Mouse (Mus musculus) megakaryocyte, adult 5-6 weeks (primary cell): ENCODE data around the gene Rbx1. TPM values are rescaled to one million over a fixed set of nuclear protein-coding genes. Genes with fewer than 3 reads are reported as not detected.

Source experiments
- ATAC-seq: 2 replicates; pipeline ENCODE4 v1.8.0; 2016; ENCODE audit warnings: mild to moderate bottlenecking, inconsistent platforms; ENCODE audit not compliant: poor library complexity, severe bottlenecking
- total RNA-seq, 2 experiments: library from RNA; stranded (forward) in 1 of 2; stranded (reverse) in 1 of 2; fragments of 153-499, 151-499 nt in 1 of 2; fragments of 221-1000, 200-1000 nt in 1 of 2; gene quantifications; 2 replicates each; pipeline versions ENCODE4 v1.2.3 to v1.2.4; 2015 to 2017

Gene Rbx1
- total RNA-seq, 2 experiments from 2014 or later = 176 to 189 TPM

DNA sequence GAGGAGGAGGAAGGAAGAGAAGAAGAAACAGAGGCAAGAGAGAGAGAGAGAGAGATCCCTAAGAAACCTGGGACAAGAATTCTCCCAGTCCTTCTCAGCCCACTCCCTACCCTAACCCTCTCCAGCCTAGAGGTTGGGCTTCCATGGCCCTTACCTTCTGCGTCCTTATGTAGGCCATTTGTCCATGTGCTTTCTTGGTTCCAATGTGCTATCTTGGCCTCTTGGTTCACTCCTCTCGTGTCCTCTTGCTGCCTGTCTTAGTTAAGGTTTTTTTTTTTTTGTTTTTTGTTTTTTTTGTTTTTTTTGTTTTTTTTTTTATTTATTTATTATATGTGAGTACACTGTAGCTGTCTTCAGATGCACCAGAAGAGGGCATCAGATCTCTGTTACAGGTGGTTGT, 16.9 kb downstream of the Rbx1 start:
- no peak for ATAC-seq

DNA sequence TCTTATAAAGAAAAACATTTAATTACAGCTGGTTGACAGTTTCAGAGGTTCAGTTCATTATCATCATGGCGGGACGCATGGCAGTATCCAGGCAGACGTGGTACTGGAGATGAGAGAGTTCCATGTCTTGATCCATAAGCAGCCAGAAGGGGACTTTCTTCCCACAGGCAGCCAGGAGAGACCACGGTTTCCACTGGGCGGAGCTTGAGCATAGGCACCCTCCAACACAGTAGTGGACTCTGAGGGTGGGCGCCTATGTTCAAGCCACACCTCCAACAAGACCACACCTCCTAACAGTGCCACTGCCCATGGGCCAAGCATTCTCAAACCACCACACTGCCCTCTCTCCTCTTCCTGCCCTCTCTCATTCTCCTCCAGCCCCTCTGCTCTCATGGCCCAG, 17.6 kb downstream of the Rbx1 start:
- no peak for ATAC-seq

- peak; percentile 65 for ATAC-seq
Measured at GRCm38 (mm10) chr15:81485483-81485882, 19.4 kb downstream of the Rbx1 start.

DNA sequence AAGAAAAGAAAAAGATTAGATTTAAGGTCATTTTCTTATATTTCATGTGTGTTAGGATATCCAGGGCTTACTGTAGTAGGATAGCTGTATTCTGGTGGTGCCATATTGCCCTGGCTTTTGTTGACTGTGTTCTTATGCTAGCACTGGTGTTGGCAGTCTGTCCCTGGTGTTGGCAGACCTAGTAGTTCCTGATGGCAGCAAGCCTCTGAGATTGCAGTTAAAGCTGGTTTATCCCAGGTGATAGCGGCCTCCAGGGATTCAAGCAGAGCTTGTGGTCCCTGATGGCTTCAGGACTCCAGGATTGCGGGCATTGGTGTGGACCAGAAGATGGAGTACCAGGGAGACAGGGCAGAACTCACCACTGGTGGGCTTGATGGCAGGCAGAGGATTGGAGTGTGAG, 37.4 kb downstream of the Rbx1 start:
- no peak for ATAC-seq

DNA sequence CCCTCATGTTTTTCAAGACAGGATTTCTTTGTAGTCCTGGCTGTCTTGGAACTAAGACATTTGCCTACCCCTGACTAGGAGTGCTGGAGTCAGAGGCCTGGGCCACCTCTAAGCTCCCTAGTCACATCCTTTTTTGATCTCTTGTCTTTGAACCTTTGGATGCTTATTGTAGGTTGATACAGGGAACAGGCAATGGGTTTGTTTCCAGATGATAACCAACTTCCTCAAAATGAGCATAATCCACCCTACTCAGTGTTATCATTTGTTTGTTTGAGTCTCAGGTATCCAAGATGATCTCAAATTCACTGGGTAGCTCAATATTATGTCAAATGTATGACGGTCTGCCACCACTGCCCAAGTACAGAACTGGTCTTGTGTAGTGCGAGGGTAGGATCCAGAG, 37.9 kb downstream of the Rbx1 start:
- ATAC-seq = no peak

DNA sequence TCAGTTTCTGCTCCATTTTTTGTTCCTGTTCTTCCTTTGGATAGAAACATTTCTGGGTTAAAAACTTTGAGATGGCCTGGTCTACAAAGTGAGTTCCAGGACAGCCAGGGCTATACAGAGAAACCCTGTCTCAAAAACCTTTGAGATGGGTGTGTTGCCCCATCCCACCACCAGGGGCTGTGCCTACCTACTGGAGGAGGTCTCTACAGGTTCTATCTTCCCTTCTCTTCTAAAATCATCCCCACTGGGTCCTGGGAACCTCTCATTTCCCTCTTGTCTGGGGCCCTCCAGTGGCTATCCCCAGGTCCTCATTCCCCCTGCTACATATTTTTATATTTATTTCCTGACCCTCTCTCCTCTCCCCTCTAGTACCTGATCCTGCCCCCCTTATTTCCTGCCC, 41.1 kb downstream of the Rbx1 start:
- peak; percentile 78 for ATAC-seq

DNA sequence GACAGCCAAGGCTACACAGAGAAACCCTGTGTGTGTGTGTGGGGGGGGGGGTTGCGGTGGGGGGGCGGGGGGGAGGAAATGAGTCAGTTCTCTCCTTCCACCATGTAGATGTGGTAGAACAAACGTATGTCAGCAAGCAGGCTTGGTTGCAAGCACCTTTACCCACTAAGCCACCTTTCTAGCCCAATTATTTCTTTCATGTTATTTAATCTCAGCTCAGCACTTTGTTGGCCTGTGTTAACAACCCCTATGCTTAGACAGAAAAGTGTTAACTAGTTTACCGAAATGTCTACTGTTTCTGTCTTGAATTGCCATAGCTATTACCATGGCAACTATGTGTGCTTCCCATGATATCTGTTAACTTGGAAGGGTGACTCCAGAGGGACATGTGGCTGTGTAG, 44.5 kb downstream of the Rbx1 start:
- no peak for ATAC-seq

DNA sequence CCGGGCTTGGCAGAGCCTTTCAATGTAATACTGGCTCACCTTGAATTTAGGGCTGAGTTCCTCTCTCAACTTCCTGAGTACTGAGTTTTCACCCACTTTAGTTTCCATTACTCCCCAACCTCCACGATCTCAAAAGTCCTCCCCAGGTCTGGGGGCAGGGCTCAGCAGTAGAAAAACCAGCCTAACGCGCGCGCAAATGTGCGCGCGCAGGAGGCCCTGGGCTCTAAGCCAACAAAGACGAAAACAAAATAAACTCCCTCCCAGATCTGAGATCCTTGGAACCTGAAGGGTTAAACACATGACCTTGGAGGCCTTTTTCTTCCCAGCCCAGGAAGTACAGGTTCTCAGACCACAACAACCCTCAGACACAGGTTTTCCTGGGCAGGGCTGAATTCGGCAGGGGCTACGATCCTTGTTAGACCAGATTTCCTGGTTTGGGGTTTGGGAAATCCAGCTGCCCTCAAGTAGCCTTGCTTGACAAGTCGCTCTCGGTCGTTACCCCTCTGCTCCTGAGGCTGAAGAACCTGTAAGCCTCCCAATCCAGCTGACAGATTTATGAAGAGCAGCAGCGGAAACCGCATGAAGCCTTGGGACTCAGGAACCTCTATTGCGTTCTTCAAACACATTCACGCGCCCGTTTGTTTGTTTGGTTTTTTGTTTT, 45.6 kb downstream of the Rbx1 start:
- peak; percentile 29 for ATAC-seq

GRCm38 (mm10) chr15:81514111-81514971, 48.2 kb downstream of the Rbx1 start:
- ATAC-seq = peak; percentile 97

DNA sequence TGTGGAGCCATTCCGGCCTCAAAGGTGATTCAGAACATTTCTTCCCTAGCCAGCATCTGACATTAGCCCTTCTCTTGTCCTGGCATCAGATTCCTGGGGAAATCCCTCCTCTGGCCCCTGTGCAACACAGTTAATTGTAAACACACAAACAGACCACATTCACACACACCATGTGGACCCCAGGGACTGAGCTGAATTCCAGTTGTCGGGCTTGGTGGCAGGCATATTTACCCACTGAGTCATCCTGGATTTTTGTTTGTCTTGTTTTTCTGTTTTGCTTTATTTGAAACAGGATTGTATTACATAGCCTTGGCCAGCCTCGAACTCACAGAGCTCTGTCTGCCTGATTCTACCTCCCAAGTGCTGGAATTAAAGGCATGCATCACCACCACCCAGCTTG, 49.1 kb downstream of the Rbx1 start:
- ATAC-seq = no peak

DNA sequence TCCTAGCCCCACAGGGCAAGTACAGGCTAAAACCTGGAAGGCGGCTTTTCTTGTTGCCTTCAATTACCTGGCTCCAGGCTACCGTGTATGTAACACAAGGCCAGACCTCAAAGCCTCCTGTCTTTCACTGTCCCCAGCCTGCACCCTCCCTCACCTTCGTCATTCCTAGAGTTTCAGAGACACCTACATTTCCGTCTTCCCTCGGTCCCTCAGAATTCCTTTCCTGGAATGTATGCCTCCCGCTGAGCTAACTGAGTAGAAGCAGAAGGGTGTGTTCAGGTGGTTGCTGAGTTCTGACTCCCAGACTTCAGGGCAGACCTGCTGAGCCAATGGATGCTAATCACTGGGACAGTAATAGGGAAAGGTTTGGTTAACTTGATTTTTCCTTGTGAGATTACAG, 51.9 kb downstream of the Rbx1 start:
- no peak for ATAC-seq

DNA sequence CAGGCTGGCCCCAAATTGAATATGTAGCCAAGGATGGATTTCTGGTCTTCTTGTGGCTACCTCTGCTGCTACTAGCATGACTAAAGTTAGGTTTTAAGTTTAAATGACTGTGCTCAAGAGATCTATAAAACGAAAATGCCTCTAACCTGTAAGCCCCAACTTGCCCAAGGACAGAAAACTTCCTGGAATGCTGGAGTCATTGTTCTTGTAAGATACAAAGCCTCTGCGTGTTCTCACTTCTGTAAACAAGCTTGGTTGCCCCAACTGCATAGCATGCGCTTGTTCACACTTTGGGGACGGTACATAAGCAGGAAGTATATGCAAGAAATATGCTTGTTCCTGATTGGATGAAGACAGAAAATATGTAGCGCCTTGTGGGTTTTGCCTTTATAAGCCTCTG, 52.7 kb downstream of the Rbx1 start:
- ATAC-seq = no peak

DNA sequence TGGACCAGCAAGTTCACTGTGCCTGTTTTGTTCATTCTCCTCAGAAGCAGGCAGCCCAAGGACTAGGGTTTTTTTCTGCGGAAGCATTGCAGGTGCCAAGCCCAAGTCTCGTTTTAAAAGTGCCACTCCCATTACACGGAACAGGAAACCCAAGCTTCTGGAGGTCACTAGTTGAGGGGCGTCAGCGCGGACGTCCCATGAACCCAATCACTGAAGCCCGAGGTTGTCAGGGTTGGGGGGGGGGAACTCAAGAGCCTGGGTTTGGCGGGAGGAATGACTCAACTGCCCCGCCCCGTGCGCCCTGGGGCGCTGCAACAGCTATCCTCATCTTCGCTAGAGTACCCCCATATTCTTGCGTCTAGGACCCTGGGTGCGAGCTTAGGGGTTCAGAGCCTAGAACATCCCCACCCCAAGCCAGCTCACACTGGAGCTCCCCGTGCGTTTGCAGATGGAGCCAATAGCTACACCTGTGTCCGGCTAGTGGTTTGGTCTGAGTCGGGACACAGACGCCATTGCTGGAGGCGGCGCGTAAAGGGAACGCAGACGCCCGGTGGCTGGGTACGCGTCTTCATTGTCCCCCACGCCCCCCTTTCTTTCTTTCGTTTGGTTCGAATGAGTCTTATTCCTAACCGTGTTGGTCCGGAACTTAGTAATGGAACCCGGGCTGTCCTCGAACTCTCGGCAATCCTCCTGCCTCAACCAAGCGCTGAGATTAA, 56.1 kb downstream of the Rbx1 start:
- ATAC-seq = peak; percentile 75

DNA sequence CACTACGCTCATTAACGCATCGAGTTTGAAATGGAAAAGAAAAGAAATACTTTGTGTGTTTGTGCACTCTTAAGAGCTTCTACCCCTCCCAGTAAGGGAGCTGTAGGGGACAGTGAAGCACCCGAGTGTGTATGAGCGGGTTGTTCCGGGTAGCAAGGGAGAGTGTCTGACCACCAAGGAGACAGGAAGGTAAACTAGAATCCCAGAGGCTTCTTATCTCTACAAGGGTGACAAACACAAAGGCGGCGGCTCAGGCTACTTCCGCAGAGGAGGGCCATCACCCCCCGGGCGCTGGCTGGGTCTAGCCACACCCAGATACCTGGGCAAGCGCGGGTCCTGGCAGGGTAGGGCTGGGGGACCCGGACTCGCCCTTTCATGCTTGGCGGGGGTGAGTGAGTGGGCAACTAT, 56.7 kb downstream of the Rbx1 start:
- peak; percentile 59 for ATAC-seq

- ATAC-seq = peak; percentile 68
Measured at GRCm38 (mm10) chr15:81523169-81523871, 57.2 kb downstream of the Rbx1 start.

GRCm38 (mm10) chr15:81523901-81524300, 57.8 kb downstream of the Rbx1 start:
- no peak for ATAC-seq

Other genes with a start within 250 kb of the Rbx1 start
- gene Mchr1, start 230.8 kb upstream of the Rbx1 start, total RNA-seq (2015) = not detected in 2 replicates
- not detected in 2 replicates for gene Mchr1, start 230.8 kb upstream of the Rbx1 start, total RNA-seq (2017)
- 56.7 and 56.8 TPM in 2 replicates for gene Slc25a17, start 105.5 kb upstream of the Rbx1 start, total RNA-seq (2015)
- gene Slc25a17, start 105.5 kb upstream of the Rbx1 start, total RNA-seq (2017) = 61.3 and 67.6 TPM in 2 replicates
- gene St13, start 66.2 kb upstream of the Rbx1 start, total RNA-seq (2015) = 47.5 and 60.1 TPM in 2 replicates
- gene St13, start 66.2 kb upstream of the Rbx1 start, total RNA-seq (2017) = 162 and 222 TPM in 2 replicates
- gene Xpnpep3, start 66.2 kb upstream of the Rbx1 start, total RNA-seq (2015) = 3.3 and 6.8 TPM in 2 replicates
- 9.1 and 15.7 TPM in 2 replicates for gene Xpnpep3, start 66.2 kb upstream of the Rbx1 start, total RNA-seq (2017)
- gene Dnajb7, start 58.0 kb upstream of the Rbx1 start, total RNA-seq (2015) = not detected in 2 replicates
- gene Dnajb7, start 58.0 kb upstream of the Rbx1 start, total RNA-seq (2017) = 0.18 TPM in 1 of 2 replicates, not detected in the other
- gene Ep300, start 119.1 kb downstream of the Rbx1 start, total RNA-seq (2015) = 218 and 236 TPM in 2 replicates
- gene Ep300, start 119.1 kb downstream of the Rbx1 start, total RNA-seq (2017) = 46.5 and 76.5 TPM in 2 replicates
- gene L3mbtl2, start 197.6 kb downstream of the Rbx1 start, total RNA-seq (2015) = 8.7 and 10.9 TPM in 2 replicates
- gene L3mbtl2, start 197.6 kb downstream of the Rbx1 start, total RNA-seq (2017) = 13.5 and 14.2 TPM in 2 replicates
- gene Chadl, start 231.0 kb downstream of the Rbx1 start, total RNA-seq (2015) = 0.13 TPM in 1 of 2 replicates, not detected in the other
- not detected in 2 replicates for gene Chadl, start 231.0 kb downstream of the Rbx1 start, total RNA-seq (2017)